Mouse (Mus musculus) gastrocnemius, postnatal 10 days (tissue): ENCODE measurements at regions not wholly inside any gene's neighbourhood (a gene's known extent, or its start where the extent isn't known, plus 50 kb on each side); places are given as distances from the start of the nearest gene placed in this dataset.

Source experiments
- DNase-seq: peaks from one replicate; pipeline ENCODE4 v3.0.0; 2021; ENCODE audit warnings: mixed read lengths

- DNase-seq, result no peak
These were observed 326.0 kb downstream of the Fam84a start for GRCm38 (mm10) chr12:13825899-13826298.

- DNase-seq, result no peak
These were observed 336.4 kb downstream of the Fam84a start for GRCm38 (mm10) chr12:13815500-13815899.

- DNase-seq, result no peak
These were observed 341.7 kb downstream of the Fam84a start for GRCm38 (mm10) chr12:13810155-13810515.

GRCm38 (mm10) chr12:13809291-13810154 is 342.3 kb downstream of the Fam84a start:
- DNase-seq, result no peak

GRCm38 (mm10) chr12:13779752-13780151 is 372.1 kb downstream of the Fam84a start:
- no peak for DNase-seq

GRCm38 (mm10) chr12:13776687-13777086 is 375.2 kb downstream of the Fam84a start:
- no peak for DNase-seq

GRCm38 (mm10) chr12:13769696-13770095 is 382.2 kb downstream of the Fam84a start:
- DNase-seq, result no peak

GRCm38 (mm10) chr12:13769156-13769555 is 382.7 kb downstream of the Fam84a start:
- no peak for DNase-seq

GRCm38 (mm10) chr12:13766486-13766885 is 385.4 kb downstream of the Fam84a start:
- no peak for DNase-seq

- no peak for DNase-seq
These were observed 398.0 kb downstream of the Fam84a start for GRCm38 (mm10) chr12:13753878-13754277.

- no peak for DNase-seq
These were observed 407.4 kb downstream of the Fam84a start for GRCm38 (mm10) chr12:13744323-13744931.

- DNase-seq, result no peak
These were observed 421.8 kb downstream of the Fam84a start for GRCm38 (mm10) chr12:13729901-13730637.

GRCm38 (mm10) chr12:13728986-13729385 is 422.9 kb downstream of the Fam84a start:
- DNase-seq, result no peak

- DNase-seq, result no peak
These were observed 427.3 kb downstream of the Fam84a start for GRCm38 (mm10) chr12:13724511-13724910.

- DNase-seq, result no peak
These were observed 440.9 kb downstream of the Nbas start for GRCm38 (mm10) chr12:13709806-13710205.

GRCm38 (mm10) chr12:13707747-13708146 is 438.8 kb downstream of the Nbas start:
- DNase-seq, result no peak

GRCm38 (mm10) chr12:13706510-13706909 is 437.6 kb downstream of the Nbas start:
- DNase-seq, result no peak

- no peak for DNase-seq
These were observed 434.7 kb downstream of the Nbas start for GRCm38 (mm10) chr12:13703604-13704003.

GRCm38 (mm10) chr12:13699858-13700257 is 430.9 kb downstream of the Nbas start:
- DNase-seq, result no peak

- DNase-seq, result no peak
These were observed 429.9 kb downstream of the Nbas start for GRCm38 (mm10) chr12:13698834-13699233.

- no peak for DNase-seq
These were observed 422.6 kb downstream of the Nbas start for GRCm38 (mm10) chr12:13691394-13692165.

- DNase-seq, result no peak
These were observed 408.3 kb downstream of the Nbas start for GRCm38 (mm10) chr12:13677266-13677665.
